Mouse (Mus musculus): ENCODE data around the gene March10. TPM values are rescaled to one million over a fixed set of nuclear protein-coding genes. Genes with fewer than 3 reads are reported as not detected.

Gene March10
- polyA plus RNA-seq, 1 experiment from 2014 or later: not detected

DNA sequence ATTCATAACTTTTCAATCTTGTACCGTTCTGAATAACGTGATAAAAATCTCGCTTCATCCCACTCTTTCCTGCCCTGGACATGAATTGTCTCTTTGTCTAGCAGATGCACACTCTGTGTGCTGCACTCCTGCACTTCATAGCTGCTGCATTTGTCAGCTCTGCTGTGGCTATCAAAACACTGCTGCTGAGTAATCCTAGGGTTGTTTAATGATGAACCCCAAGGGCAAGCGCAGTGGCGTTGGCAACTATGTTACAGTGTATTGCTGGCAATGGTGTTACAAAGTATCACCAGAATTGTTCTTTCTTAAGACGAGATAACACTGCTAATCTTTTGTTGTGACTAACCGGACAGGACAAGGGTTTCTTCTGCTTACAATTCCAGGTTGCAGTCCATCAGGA, 16.7 kb downstream of the March10 start:
- Histone ChIP-seq H3K27ac (no peak overlapping the region), H3K9me3 (no peaks in the 10 kb centered on the region), H3K4me3 (no peak overlapping the region), H3K4me2 (replicated peaks) (no peak overlapping the region), H3K4me1 (peaks cover 10% of the 10 kb centered on the region), H3K27me3 (no peaks in the 10 kb centered on the region), H3K9ac (no peak overlapping the region), H3K36me3 (no peaks in the 10 kb centered on the region)
- 81% methylated on average over 7 of the region's 7 CpGs for WGBS
- ATAC-seq (ENCODE audit: low FRiP score, low read depth): no peak

- WGBS: 50% methylated on average over 7 of the region's 7 CpGs
- ATAC-seq (ENCODE audit: low FRiP score, low read depth): no peak
- no peak overlapping the region for H3K9ac ChIP-seq
These were observed 17.6 kb downstream of the March10 start for GRCm38 (mm10) chr11:105438907-105439306.

DNA sequence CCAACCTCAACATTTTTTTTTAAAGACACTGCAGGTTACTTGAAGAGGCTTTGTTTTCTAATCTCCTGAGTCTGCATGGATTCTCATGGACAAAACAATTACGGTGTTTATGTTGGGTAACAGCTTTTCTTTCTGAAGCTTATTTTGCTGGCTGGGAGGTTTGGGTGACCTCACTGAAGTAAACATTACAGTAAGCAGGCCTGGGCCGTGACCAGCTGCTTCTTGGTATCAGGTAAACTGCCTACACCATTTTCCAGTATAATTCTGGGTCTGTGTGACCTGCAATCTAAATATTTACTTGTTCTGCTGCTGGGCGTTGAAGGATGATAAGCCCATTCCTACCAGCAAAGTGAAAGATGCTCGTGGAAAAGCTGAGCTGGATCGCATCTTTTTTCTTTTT, 30.1 kb downstream of the March10 start:
- no peak overlapping the region for H3K9ac ChIP-seq
- no peaks in the 10 kb centered on the region for H3K4me1 ChIP-seq
- no peak for ATAC-seq (ENCODE audit: low FRiP score, low read depth)
- WGBS: 83% methylated on average over 5 of the region's 5 CpGs
- no peaks in the 10 kb centered on the region for H3K36me3 ChIP-seq
- no peak overlapping the region for H3K4me2 ChIP-seq (replicated peaks)
- no peak overlapping the region for H3K27ac ChIP-seq
- H3K4me3 ChIP-seq: no peak overlapping the region
- no peaks in the 10 kb centered on the region for H3K27me3 ChIP-seq
- no peaks in the 10 kb centered on the region for H3K9me3 ChIP-seq

More at GRCm38 (mm10) chr11:105438907-105439306, 17.6 kb downstream of the March10 start:
- Histone ChIP-seq H3K36me3 (no peaks in the 10 kb centered on the region), H3K4me3 (no peak overlapping the region), H3K27me3 (no peaks in the 10 kb centered on the region), H3K9me3 (no peaks in the 10 kb centered on the region), H3K4me2 (replicated peaks) (no peak overlapping the region), H3K4me1 (peaks cover 10% of the 10 kb centered on the region), H3K27ac (no peak overlapping the region)

DNA sequence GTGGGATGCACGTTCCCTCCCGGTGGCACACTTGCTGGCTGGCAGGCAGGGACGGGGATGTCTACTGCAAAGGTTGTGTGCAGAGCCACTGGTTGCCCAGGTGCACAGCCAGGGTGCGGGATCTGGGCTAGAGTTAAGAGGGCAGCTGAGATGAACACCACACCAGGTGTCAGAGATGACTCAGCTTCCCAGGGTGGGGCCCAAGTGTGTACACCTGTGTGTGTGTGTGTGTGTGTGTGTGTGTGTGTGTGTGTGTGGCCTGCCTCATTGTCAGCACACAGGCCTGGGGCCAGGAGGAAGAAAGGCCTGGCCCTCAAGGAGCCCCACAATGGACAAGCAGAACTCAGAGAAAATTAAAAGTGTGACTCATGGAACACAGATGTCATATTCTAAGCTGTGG, 31.9 kb downstream of the March10 start:
- no peak for ATAC-seq (ENCODE audit: low FRiP score, low read depth)
- no peak overlapping the region for H3K4me3 ChIP-seq
- no peak overlapping the region for H3K9ac ChIP-seq
- H3K4me1 ChIP-seq: no peaks in the 10 kb centered on the region
- 82% methylated on average over 4 of the region's 4 CpGs for WGBS
- H3K4me2 ChIP-seq (replicated peaks): no peak overlapping the region
- H3K27ac ChIP-seq: no peak overlapping the region
- no peaks in the 10 kb centered on the region for H3K9me3 ChIP-seq
- no peaks in the 10 kb centered on the region for H3K27me3 ChIP-seq
- no peaks in the 10 kb centered on the region for H3K36me3 ChIP-seq

- no peaks in the 10 kb centered on the region for H3K9me3 ChIP-seq
- no peaks in the 10 kb centered on the region for H3K4me1 ChIP-seq
- H3K9ac ChIP-seq: no peak overlapping the region
- H3K4me3 ChIP-seq: no peak overlapping the region
- H3K27me3 ChIP-seq: no peaks in the 10 kb centered on the region
- 64% methylated on average over 7 of the region's 7 CpGs for WGBS
- ATAC-seq (ENCODE audit: low FRiP score, low read depth): no peak
- no peak overlapping the region for H3K4me2 ChIP-seq (replicated peaks)
- no peak overlapping the region for H3K27ac ChIP-seq
- H3K36me3 ChIP-seq: no peaks in the 10 kb centered on the region
These were observed 35.7 kb downstream of the March10 start for GRCm38 (mm10) chr11:105420671-105421450.

GRCm38 (mm10) chr11:105419946-105420345, 36.6 kb downstream of the March10 start:
- Histone ChIP-seq H3K4me1 (no peaks in the 10 kb centered on the region), H3K9me3 (no peaks in the 10 kb centered on the region), H3K4me2 (replicated peaks) (no peak overlapping the region), H3K9ac (no peak overlapping the region), H3K27ac (no peak overlapping the region), H3K36me3 (no peaks in the 10 kb centered on the region), H3K27me3 (no peaks in the 10 kb centered on the region), H3K4me3 (no peak overlapping the region)
- WGBS: 85% methylated on average over 7 of the region's 7 CpGs
- ATAC-seq (ENCODE audit: low FRiP score, low read depth): no peak

DNA sequence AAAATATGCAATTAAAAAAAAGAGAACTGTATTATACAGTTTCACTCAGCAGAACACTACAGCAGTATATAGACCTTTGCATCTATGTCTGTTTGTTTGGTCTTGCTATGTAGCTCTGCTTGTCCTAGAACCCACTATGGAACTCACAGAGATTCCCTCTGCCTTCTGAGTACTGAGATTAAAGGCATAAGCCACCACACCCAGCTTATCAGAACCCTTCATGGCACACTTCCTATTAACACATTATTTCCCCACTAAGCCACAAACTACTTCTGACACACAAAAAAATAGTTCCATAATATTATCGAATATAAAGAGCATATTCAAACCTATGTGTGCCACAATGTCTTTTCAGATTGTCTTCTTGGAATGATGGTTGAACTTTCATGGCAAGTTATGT, 42.5 kb downstream of the March10 start:
- Histone ChIP-seq H3K9ac (no peak overlapping the region), H3K9me3 (no peaks in the 10 kb centered on the region), H3K27ac (no peak overlapping the region), H3K4me2 (replicated peaks) (no peak overlapping the region), H3K4me3 (no peak overlapping the region), H3K36me3 (no peaks in the 10 kb centered on the region), H3K27me3 (no peaks in the 10 kb centered on the region), H3K4me1 (peaks cover 5% of the 10 kb centered on the region)
- WGBS: 94% methylated on average over 1 of the region's 1 CpGs
- no peak for ATAC-seq (ENCODE audit: low FRiP score, low read depth)

DNA sequence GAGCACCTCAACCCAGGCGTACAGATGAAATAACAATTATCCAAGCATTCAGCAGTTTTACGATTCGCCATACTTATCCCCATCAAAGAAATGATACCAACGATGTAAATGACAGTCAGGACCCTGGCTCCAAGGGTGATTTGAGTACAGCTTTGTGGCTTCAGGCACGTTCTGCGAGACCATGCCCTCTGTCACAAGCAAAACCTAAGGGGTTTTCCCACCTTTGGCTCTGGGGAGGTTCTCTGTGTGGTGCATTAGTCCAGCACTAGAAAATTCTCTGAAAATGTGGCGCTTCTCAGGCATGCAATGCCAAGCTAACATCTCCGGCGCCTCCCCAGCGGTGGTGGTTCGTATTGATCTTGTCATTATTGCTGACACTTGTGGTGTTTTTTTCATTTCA, 47.1 kb downstream of the March10 start:
- no peak for ATAC-seq (ENCODE audit: low FRiP score, low read depth)

GRCm38 (mm10) chr11:105407846-105408441, 48.6 kb downstream of the March10 start:
- Histone ChIP-seq H3K4me2 (replicated peaks) (no peak overlapping the region), H3K4me3 (no peak overlapping the region), H3K4me1 (peaks cover 21% of the 10 kb centered on the region), H3K36me3 (no peaks in the 10 kb centered on the region), H3K9me3 (no peaks in the 10 kb centered on the region), H3K27me3 (no peaks in the 10 kb centered on the region), H3K27ac (no peak overlapping the region), H3K9ac (no peak overlapping the region)
- ATAC-seq (ENCODE audit: low FRiP score, low read depth): no peak
- 30% methylated on average over 6 of the region's 6 CpGs for WGBS

More for the DNA sequence above, 47.1 kb downstream of the March10 start:
- no peaks in the 10 kb centered on the region for H3K27me3 ChIP-seq
- H3K27ac ChIP-seq: no peak overlapping the region
- peaks cover 21% of the 10 kb centered on the region for H3K4me1 ChIP-seq
- 80% methylated on average over 11 of the region's 11 CpGs for WGBS
- no peak overlapping the region for H3K4me2 ChIP-seq (replicated peaks)
- H3K9me3 ChIP-seq: no peaks in the 10 kb centered on the region
- H3K36me3 ChIP-seq: no peaks in the 10 kb centered on the region
- H3K9ac ChIP-seq: no peak overlapping the region
- no peak overlapping the region for H3K4me3 ChIP-seq

DNA sequence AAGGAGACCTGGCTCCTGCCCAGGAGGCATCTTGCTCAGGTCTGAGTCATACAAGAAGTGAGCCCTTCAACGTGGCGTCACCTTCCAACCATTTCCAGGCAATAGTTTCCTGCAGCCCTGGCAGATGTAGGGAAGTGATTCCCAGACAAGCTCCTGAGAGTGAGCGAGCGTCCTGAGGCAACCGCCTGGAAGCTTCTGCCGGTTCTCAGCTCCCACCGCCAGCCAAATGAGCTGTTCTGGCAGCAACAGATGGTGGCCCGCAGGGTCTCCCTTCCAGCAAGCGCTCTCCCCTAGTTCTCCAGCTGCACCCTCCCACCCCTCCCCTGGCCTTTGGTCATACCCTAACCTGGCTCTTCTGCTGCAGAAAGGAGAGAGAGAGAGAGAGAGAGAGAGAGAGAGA, 54.2 kb downstream of the March10 start:
- WGBS: 26% methylated on average over 9 of the region's 9 CpGs
- Histone ChIP-seq H3K4me3 (no peak overlapping the region), H3K4me2 (replicated peaks) (peak overlapping the region; percentile 11), H3K36me3 (no peaks in the 10 kb centered on the region), H3K9ac (no peak overlapping the region), H3K9me3 (no peaks in the 10 kb centered on the region), H3K27ac (no peak overlapping the region), H3K27me3 (no peaks in the 10 kb centered on the region), H3K4me1 (peaks cover 9% of the 10 kb centered on the region)
- 0 out of 2 replicates have a peak, but pooled peaks have one; percentile 51 for ATAC-seq (ENCODE audit: low FRiP score, low read depth)

- peaks cover 15% of the 10 kb centered on the region for H3K4me1 ChIP-seq
- 93% methylated on average over 7 of the region's 7 CpGs for WGBS
- no peak for ATAC-seq (ENCODE audit: low FRiP score, low read depth)
These were observed 66.2 kb downstream of the March10 start for GRCm38 (mm10) chr11:105390290-105390689.

DNA sequence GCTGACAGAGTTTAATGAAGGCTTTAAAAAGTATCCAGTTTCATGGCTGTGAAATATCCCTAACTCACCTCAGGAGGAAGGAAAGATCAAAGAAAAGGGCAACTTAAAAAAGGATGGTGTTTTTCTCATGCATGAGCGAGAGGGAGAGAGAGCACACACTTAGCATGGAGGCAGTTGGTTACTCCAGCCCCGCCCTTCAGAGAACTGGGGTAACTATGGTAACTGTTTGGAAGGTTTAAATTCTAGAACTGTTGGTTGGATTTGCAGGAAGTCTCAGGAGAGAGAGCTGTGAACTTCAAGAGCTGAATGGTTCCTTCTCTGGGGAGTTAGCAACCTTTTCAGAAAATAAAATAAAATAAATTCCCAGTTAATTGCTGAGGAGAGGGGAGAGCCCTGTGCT, 67.9 kb downstream of the March10 start:
- Histone ChIP-seq H3K9ac (no peak overlapping the region), H3K4me2 (replicated peaks) (no peak overlapping the region), H3K36me3 (no peaks in the 10 kb centered on the region), H3K4me1 (peaks cover 15% of the 10 kb centered on the region), H3K4me3 (no peak overlapping the region), H3K27ac (no peak overlapping the region), H3K27me3 (no peaks in the 10 kb centered on the region), H3K9me3 (peaks cover 7% of the 10 kb centered on the region; the same call in 1 of the 2 replicates)
- WGBS: 13% methylated on average over 2 of the region's 2 CpGs
- peak; percentile 75; the same call in 1 of the 2 replicates for ATAC-seq (ENCODE audit: low FRiP score, low read depth)

More at GRCm38 (mm10) chr11:105390290-105390689, 66.2 kb downstream of the March10 start:
- Histone ChIP-seq H3K4me2 (replicated peaks) (no peak overlapping the region), H3K9me3 (0 out of 2 replicates have a peak, but pooled peaks cover 6% of the 10 kb centered on the region), H3K27me3 (no peaks in the 10 kb centered on the region), H3K36me3 (no peaks in the 10 kb centered on the region), H3K4me3 (no peak overlapping the region), H3K9ac (no peak overlapping the region), H3K27ac (no peak overlapping the region)
